Mouse (Mus musculus): Measurements from ENCODE around the gene Lgi4.

The Lgi4 gene

DNA sequence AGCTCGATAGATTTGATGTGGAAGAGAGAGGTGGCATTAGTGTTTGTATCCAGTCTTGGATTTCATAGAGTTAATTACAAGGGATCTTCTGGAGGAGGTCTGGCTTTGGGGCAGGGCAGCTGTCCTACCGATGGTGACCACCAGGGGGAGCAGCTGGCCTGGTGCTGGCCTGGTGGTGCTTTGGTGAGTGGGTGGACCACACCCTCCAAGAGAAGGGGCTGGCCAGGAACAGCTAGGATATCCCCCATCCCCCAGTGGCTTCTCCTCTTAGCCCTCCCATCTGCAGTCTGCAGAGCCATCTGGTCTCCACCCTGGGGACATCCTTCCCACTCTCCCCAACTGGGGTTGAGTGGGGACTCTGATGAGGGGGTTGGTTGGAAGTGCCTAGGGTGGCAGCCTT is at the start of gene Lgi4:
Gene Lgi4 (plus strand): TSS at position 235 of the 400 bp plus-strand sequence.
- DNase-seq (ENCODE audit: low spot score) = peak; percentile 89

DNA sequence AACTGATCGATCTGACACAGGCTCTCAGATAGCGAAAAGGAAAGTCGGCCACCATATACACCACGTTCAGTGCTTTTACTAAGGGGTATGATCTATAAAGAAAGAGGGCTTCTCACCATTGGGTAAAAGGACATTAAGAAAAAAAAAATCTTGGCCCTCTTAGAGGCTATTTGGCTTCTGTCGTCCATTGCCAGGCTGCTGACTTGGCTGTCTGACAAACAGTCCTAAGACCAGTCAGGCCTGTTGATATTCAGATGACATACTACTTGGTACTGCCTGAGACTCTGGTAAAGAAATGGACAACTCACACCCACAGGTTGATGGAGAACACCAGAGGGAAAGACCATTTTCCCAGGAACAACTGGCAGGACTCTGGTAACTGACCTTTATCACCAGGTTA is 46.2 kb upstream of the Lgi4 start:
- DNase-seq (ENCODE audit: low spot score) = no peak

DNA sequence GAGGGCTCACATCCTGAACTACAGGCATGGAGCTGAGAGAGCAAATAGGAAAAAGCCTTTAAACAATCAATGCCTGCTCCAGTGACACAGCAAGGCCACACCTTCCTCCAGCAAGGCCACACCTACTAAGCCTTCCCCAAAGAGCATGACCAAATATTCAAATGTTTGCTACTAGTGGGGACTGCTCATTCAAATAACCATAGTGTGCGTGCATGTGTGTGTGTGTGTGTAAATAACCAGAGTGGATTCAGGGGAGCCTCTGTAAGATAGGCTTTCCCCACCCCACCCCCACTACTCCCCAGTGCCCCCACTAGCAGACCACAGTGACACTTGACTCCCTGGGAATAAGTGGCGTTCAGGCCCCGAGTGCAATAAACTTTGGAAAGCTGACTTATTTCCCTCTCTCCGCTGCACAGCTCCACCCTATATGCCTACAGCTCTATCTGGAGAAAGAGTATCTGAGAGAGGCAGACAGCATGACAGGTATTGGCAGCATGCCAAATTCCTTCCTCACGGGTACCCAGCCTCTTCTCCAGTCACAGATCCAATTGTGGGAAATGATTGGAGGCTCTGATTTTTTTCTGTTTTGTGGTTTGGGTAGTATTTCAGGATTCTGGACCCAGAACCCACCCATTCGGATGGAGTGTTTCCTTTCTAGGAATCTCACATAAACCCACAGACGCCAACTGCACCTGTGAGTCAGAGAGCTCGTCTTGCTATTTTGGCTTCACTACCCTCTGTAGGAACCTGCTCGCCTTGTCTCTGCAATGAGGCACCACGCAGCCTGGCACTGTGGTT is 41.8 kb upstream of the Lgi4 start:
- DNase-seq (ENCODE audit: low spot score) = peak; percentile 38

DNA sequence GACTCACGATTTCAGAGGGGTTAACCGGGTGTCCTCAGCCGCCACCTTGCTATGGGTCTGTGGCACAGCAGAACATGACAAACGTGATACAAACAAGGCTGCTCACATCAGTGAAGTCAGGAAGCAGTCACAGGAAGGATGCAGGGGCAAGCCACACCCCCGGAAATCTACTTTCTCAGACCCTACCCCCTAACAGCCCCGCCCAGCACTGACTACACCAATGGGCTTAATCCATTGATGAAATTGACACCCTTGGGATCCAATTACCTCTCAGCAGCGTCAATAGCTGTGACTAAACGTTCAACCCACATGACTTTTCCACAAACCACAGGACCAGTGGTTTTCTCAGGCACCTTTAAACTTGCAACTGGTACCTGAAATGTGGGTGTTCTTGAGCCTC is 30.5 kb upstream of the Lgi4 start:
- no peak for DNase-seq (ENCODE audit: low spot score)

DNA sequence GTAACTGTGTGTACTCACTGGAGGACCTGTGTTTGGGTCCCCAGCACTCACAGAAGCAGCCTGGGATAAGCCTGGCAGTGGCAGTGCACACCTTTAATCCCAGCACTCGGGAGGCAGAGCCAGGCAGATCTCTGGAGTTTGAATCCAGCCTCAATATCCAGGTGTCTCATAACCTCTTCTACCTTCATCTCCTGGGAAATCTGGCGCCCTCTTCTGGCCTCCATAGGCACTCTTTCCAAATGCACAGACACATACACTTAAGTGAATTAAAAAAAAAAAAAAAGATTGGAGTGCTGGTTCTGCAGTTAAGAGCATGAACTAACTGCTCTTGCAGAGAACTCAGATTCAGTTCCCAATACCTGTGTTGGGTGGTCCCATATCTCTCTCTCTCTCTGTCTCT is 28.4 kb upstream of the Lgi4 start:
- no peak for DNase-seq (ENCODE audit: low spot score)

DNA sequence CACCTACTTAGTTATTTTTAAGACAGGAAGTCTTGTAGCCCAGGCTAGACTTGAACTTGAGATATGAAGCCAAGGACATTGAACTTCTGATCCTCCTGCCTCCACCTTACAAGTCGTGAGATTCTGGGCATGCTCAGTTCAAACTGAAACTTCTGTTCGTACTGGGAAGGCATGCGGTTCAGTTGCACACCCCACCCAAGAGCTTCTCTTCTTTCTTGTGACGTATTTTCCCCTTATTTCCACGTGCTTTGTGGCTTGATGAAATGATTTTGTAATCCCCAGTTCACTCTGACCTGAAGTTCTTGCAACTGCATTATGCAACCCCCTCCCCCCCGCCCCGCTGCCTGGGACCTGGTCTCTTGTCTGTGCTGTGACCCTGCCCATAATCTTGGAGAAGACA is 27.4 kb upstream of the Lgi4 start:
- no peak for DNase-seq (ENCODE audit: low spot score)

DNA sequence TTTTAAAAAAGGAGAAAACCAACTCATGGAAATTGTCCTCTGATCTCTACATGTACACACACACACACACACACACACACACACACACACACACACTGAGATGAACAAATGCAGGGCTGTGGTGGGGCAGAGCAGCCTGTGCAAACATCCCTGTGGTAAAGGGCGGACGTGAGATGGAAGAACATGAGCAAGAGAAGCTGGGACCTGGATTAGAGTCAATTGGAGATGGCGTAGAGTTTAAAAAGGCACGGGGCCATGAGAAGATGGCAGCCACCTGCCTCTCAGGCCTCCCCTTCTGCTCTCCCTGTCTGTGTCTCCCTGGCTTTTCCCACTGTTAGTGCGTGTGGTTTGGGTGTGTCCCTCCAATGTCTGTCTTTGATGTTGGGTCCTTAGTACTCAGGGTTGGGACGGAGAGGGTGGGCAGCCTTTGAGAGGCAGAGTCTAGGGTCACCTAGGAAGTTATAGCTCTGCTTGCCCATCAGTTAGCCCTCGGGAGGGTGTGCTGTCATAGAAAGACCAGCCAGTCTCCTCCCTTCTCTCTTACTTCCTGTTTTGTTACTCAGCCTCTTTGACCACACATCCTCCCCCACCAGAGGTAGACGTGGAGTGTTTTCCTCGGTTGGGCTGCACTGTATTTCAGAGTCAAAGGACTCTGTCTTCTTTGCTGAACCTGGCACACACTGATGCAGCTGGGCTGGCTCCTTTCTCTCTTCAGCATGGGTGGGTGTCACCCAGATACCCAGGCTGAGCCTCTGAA is 25.6 kb upstream of the Lgi4 start:
- DNase-seq (ENCODE audit: low spot score) = no peak

DNA sequence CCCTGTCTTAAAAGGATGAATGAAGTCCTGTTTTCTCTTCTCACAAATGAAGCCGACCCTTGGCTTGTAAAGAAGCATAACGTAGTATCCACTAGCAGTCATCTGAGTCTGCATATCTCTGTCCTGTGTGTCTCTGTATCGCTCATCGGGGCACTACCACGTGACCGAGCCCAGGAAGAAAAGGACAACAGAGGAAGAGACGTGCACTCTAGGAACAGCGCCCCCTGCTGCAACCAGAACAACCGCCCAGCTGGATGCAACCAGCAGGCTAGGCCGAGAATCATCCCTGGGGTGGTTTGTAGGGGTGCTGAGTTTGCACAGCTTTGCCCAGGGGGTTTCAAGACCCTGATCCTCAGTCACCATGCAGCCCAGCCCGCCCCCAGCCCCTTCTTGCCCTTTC is 24.4 kb upstream of the Lgi4 start:
- DNase-seq (ENCODE audit: low spot score) = no peak

DNA sequence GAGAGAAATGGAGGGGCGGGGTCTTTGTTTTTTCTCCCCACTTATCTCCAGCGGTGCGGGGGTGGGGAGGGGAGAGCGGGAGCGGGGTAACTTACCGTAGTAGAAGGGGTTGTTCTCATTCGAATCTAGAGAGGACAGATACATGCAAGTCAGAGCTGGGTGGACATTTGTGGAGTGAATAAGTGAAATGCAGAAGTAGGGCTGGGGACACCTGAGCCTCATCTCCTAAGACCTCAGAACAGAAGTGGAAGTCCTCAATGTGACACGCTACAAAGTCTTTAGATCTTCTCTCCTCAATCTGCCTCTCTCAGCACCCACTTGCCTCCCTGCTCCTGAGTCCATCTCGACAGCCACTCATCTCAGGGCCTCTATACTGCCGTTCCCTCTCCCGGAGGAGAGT is 23.9 kb upstream of the Lgi4 start:
- DNase-seq (ENCODE audit: low spot score) = no peak

DNA sequence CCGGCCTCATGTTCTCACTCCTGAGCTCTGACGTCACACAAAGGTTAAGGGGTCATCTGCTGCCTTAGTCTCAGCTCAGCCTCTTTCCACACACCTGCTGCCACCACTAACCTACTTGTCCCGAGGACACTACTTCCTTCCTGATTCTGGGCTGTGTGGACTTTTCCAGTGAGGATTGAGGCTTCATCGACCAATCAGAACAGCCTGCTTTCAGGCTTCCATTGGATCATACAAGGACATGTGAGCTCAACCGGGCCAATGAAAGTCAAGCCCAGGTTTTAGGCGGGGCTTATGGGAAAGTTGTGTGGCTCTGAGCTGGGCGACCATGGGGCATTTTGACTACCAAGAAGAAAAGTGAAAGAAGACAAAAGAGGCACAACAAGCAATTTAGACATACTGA is 22.2 kb upstream of the Lgi4 start:
- DNase-seq (ENCODE audit: low spot score) = no peak

DNA sequence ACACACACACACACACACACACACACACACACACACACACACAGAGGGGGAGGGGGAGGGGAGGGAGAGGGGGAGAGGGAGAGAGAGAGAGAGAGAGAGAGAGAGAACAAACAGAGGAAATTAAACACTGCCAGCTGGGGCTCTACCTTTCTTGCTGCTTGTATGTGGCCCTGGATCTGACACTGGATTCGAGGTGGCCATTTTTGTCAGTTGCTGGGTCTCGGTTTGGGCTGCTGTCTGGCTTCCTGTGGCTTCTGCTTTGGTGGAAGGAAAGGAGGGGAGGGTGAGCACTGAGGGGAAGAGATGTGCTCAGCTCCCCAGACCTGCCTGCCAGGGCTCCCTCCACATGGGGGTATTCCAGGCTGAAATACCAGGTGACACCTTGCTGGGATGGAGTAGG is 21.5 kb upstream of the Lgi4 start:
- DNase-seq (ENCODE audit: low spot score) = no peak

DNA sequence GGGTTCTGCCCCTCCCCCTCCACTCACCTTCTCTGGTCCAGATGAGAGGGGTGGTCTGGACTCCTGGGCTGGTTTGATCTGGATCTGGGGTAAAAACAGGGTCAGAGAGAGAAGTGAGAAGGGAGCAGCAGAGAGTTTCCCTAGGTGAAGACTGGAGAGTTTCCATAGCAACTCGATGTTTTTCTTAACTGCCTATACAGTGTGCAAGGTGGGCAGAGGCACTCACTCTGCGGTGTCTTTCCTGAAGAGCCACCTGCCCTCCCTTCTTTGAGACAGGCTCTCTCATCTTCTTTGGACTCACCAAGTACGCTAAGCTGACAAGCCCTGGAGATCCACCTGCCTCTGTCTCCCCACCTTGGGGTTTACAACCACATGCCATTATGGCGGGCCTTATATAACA is 20.1 kb upstream of the Lgi4 start:
- DNase-seq (ENCODE audit: low spot score) = no peak

DNA sequence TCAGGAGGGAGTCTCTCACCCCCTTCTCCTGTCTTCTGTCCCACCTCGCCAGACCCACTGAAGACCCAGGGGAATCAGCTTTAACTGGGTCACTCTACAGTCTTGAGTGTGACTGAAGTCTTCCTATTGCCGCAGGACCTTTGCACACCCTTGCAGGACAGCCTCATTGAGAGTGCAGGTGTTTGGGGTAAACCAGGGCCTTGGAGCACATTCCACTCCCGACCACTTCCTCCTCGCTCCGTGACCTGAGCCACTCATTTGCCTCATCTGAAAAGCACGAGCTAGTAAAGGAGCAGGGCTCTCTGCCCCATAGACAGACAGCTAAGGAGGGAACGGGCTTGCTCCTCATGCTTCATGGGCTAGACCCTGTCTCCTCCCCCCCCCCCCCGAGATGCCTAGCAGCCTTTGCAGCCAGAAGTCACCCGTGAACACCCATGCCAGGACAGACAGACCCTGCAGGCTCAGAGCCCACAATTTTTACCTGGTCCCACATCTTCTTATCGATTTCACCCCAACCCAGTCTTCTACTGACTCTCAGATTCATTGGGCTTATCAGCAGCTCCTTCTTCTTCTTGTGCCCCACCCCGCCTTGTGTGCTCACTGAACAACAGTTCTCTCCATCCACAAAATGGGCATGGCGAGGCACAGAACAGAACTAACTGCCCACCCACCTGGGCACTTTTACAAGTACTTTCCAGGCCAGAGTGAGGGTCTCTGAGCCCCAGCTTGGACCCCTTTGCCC is 18.7 kb upstream of the Lgi4 start:
- no peak for DNase-seq (ENCODE audit: low spot score)

DNA sequence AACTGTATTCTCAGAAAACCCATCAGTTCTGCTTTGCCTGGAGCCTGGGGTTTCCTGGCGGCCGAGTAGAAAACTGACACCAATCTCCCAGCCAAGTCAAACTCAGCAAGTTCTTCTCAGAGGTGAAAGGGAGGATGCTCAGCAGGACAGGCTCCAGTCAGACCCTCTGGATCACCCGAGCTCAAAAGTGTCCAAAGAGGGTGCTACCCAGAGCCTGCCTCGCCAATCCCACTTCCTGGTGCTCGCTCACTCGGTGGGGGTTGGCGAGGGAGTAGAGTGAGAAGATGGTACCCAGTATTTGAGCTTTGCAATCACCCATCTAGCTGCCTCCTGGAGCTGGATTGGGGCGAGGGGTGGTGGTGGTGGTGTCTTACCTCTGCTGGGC is 18.1 kb upstream of the Lgi4 start:
- DNase-seq (ENCODE audit: low spot score) = no peak

DNA sequence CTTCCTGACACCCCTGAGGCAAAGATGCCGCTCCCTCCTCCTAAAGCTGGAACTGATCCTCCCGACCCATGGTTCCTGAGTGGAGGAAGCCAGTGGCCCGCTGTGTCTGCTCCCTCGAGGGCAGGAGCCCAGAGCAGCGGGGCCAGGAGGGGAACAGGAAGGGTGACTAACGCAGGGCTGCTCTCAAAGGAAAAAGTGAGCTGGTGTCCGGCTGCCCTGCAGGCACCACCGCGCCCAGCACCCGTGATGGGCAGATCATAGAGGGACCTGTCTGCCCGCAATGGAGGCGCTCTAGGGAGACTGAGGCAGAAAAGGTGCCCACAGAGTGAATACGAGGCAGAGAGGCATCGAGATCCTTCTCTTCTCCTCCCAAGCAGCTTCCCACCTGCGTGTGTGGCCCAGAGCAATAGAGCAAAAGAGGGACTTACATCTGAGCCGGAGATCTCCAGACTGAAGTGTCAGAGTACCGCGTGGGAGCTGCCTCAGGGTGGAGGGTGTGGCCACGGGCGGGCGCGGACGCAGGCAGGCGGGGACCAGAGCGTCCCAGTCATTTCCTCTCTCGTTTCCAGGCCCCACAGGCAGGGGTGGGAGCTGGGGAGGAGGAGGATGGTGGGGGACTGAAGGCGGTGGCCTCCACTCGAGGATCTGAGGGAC is 17.4 kb upstream of the Lgi4 start:
- DNase-seq (ENCODE audit: low spot score) = peak; percentile 52

DNA sequence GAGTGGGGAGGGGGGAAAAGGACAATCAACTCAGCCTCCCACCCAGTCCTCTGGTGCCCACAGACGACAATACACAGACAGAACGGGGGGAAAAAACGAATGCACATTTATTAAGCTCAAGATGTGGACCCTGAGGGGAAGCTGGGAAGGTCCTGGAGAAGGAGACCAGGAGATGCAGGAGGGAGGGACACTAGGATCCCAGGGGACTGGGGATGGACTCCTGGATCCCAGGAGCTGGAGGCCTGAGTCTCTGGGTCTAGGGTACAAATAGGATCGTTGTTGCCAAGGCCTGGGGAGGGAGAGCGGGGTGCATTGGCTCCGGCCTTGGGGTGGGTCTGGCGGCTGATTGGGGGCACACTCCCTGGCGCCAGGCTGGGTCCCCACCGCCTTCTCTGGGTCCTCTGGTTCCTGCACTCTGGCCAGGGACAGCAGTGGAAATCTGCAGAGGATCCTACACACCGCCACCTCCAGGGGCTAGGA is 16.7 kb upstream of the Lgi4 start, which contains the start of gene Fxyd5:
Gene Fxyd5 (minus strand): TSS at position 51 of the 480 bp plus-strand sequence.
- DNase-seq (ENCODE audit: low spot score) = no peak

DNA sequence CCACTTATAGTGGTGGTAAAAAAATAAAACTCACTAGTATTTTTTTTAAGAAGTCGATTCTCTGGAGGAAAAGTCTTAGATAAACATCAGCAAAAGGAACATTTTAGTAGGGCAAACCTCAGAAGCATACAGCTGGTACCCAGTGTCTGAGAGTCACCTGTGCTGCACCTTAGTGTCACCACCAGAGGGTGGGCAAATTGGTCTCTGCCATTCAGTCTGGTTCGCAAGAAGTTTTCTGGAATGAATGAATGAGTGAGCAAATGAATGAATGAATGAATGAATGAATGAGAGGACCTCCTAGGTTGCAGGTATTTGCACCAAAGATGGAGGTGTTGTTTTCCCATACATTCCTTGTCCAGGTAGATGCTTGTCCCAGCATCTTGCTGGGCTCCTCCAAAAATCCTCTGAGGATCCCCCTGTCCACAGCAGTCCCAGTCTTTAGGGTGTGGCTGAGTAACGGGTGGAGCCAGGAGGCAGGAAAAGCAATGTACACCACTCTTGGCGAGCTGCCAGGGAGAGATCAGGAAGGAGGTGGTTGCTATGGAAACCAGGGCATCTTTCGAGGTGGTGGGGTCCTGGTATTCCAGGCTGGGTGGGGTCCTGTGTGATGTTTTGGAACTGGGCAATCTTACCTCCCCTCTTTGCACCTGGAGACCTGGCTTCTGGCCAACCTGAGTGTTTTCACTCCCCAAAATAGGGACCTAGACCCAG is 9.9 kb upstream of the Lgi4 start:
- no peak for DNase-seq (ENCODE audit: low spot score)

DNA sequence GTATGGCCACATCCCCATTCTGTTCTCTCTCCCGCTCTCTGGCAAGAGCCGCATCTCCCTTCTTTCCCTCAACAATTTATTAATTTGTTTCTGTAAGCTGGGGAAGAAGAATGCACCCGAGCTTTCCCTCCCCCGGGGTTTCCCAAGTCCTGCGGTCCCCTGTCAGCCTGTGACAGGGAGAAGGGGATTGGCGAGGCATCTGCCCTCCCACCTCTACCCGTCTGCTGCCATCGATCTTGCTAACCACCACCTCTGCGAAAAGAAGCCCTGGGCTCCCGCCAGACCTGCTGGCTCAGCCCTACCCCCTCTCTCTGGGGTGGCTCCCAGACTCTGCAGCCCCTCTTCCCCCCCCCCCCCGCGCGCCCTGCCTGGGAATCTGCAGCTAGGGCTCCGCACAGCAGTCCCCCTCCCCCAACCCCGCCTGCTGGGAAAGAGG is 9.3 kb upstream of the Lgi4 start:
- DNase-seq (ENCODE audit: low spot score) = no peak

DNA sequence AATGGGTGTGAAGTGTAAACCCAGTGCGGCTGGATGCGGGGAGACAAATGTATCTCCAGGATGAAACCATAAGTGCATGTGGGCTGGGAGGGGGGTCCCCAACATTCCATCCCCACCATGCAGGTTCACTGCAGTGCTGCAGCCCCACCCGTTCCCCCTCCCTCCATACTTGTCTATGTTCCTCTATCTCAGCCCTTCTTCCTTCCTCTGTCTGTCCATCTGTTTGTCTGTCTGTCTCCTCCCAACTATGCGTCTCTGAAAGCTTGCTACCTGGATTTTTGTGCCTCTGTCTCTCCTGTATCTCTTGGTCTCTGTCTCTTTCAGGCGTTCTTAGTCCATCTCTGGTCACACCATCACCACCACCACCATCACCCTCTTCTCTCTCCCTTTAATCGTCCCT is 8.7 kb upstream of the Lgi4 start:
- no peak for DNase-seq (ENCODE audit: low spot score)

DNA sequence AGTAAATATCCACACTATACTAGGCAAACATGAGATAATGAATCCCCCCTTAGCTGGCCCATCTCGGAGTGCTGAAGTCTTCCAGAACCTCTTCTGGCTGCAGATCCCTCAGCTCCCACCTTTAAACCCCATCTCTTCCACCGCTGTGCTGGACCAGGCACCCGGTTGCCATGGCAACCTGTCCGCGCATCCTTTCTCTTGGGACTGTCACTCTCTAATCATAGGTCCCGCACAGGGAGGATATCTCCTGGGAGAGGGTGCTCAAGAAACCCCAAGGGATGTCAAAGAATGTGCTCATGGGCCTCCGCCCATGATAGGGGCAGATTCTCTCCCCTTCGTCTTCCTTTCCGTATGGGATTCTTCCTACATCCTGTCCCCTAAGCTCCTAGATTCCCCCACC is 8.2 kb upstream of the Lgi4 start:
- DNase-seq (ENCODE audit: low spot score) = no peak

DNA sequence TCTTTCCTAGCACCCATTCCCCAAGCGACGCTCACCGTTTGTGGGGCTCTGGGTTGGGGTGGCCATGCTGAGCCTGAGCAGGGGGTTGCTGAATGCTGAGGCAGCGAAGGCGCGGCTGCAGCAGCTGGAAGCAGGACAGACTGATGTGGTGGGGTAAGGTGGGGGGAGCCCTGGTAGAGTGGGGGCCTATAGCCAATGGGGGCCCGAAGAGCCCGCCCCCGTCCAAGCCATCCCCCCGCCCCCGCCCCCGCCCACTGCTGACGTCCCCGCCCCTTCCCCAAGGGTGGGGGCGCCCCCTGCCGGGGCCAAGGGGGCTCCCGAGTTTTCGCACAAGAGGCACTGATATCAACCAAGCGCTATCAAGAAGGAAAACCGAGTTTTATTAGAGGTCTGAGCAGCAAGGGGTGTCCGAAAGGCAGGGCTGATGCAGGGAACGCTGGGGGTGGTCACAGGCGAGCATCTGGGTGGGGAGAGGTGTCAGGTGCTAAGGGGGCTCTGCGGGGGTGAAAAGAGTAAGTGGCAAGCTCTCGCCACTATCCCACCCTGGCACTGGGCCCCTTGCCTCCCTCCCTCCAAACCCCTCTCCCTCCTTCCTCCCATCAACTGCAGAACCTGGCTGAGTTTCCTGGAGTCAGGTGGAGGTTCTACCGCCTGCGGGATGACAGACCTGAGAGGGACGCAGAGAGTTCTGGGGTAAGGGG is 7.7 kb upstream of the Lgi4 start, which contains the start of gene Fxyd7:
Gene Fxyd7 (minus strand): TSS at position 147 of the 701 bp plus-strand sequence.
- no peak for DNase-seq (ENCODE audit: low spot score)
